Mouse (Mus musculus) olfactory bulb, adult 2 months (tissue): ENCODE results near the gene 4931429L15Rik.
"Not testable (repeated sequence)": the region's sequence is repeated elsewhere in the genome, so short reads cannot be mapped to it uniquely, and the experiment has no call there.

ENCODE experiments used
- CTCF ChIP-seq: fragments of 200-500 bp; IDR thresholded peaks from 2 replicates; pipeline ENCODE4 v1.5.1; 2012; ENCODE audit warnings: low read depth, mild to moderate bottlenecking, low read length, moderate library complexity; ENCODE audit not compliant: insufficient read depth
- POLR2A ChIP-seq: fragments of 200-500 bp; IDR thresholded peaks from 2 replicates; pipeline ENCODE4 v1.6.1; 2012; ENCODE audit warnings: mild to moderate bottlenecking, low read depth, low read length, moderate library complexity; ENCODE audit not compliant: insufficient read depth

DNA sequence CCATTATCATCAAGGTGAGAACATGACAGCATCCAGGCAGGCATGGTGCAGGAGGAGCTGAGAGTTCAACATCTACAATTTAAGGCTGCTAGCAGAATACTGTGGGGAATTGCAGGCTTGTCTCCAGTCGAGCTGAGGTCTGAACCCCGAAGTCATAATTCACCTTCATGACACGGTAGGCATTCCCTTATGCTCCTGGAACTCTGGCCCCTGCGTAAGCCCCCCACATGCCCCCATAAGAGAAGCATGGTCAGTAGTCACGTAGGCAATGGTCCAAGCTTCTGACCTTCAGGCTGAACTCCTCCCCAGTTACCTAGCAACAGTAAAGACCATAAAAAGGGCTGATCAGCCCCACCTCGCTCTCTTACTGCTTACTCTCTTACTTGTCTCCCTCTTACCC is at the start of gene 4931429L15Rik:
- not testable (repeated sequence) for TF ChIP-seq CTCF, POLR2A
